In the genomic region with DNA sequence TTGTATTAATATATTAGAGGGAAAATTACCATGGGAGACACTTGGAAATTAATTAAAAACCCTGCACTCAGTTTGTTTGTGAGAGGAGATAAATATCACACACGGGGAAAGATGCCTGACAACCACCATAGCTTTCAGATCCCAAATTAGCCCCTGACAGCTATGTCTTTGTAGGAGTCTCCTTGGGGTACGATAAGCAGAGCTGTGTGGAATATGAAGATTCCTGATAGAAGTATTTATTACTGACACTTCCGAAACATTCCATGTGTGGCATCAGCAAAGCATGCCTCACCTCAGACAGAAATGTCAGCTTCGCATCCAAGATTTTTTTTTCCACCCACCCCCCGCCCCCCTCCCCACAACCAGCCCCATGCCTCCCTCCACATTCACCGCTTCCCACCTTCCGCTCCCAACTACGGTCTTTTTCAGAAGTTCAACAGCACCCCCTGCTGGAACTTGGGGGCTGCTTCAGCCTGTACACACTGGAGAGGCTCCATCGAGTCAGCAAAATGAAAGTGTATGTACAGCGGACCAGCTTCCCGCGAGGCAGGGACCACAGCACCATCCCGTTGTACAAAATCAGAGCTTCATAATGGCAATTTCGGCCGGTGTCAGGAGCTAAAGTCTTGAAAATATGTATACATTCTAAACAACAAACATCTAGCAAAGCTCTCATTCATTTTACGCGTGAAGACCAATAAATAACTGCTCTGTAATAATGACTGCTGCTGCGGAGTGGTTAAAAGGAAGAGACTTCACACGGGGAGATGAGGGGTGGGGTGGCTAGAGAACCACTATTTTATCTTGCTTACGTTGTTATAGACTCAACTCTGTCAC, we compare ENCODE assay signal across 8 mouse cellular contexts.
DNase-seq lines count a peak whose midpoint lies in the region; ATAC-seq and TF ChIP-seq lines count a peak whose summit lies in the region.

No protein-coding gene starts in this region.

- TF ChIP-seq EP300 in heart, adult 2 months (IDR thresholded peaks at IDR 0.05; ENCODE audit: insufficient read depth, low read depth, low read length), result no peak

- H3K9me3 ChIP-seq in limb, embryonic 12.5 days, result no peaks in the 10 kb centered on the region
- H3K9me3 ChIP-seq in midbrain, embryonic 15.5 days, result no peaks in the 10 kb centered on the region

- H3K4me2 ChIP-seq in limb, embryonic 12.5 days, result peak overlapping the region; percentile 44
- peak overlapping the region; percentile 39 for H3K4me2 ChIP-seq in midbrain, embryonic 15.5 days

- intact Hi-C loops in heart, adult 2 months (cut with DNase I), result no loop called here

- no peaks in the 10 kb centered on the region for H3K27me3 ChIP-seq in heart, adult 2 months (ENCODE audit: control insufficient read depth, insufficient read depth, low read length)
- no peaks in the 10 kb centered on the region for H3K27me3 ChIP-seq in limb, embryonic 12.5 days
- no peaks in the 10 kb centered on the region for H3K27me3 ChIP-seq in midbrain, embryonic 15.5 days (replicated peaks)

- 0 out of 2 replicates have a peak overlapping the region, but pooled peaks have one; percentile 15 for H3K4me3 ChIP-seq in heart, adult 2 months
- peak overlapping the region; percentile 23; the same call in 1 of the 2 replicates for H3K4me3 ChIP-seq in limb, embryonic 12.5 days (replicated peaks)
- peak overlapping the region; percentile 24 for H3K4me3 ChIP-seq in midbrain, embryonic 15.5 days

- peak; percentile 41 for DNase-seq in 3134 (ENCODE audit: extremely low read depth, insufficient read length, low spot score)
- peak; percentile 54 for DNase-seq in adrenal gland, adult 8-10 months
- DNase-seq in embryo, embryonic 9.5 days (ENCODE audit: extremely low spot score), result peak; percentile 82
- DNase-seq in heart, adult 2 months, result peak; percentile 23 to 47
- peak; percentile 37 to 63 for DNase-seq in kidney, adult 8-10 months
- peak; percentile 7 to 31 for DNase-seq in spleen, adult 18-20 months

- no peak overlapping the region for H3K27ac ChIP-seq in heart, adult 2 months
- no peak overlapping the region for H3K27ac ChIP-seq in limb, embryonic 12.5 days
- H3K27ac ChIP-seq in midbrain, embryonic 15.5 days, result peak overlapping the region; percentile 31; the same call in 1 of the 2 replicates

- peak; percentile 74 for TF ChIP-seq CTCF in heart, adult 2 months (IDR thresholded peaks at IDR 0.05)

- no peak overlapping the region for H3K9ac ChIP-seq in heart, adult 2 months (ENCODE audit: low read depth, low read length)
- no peak overlapping the region for H3K9ac ChIP-seq in limb, embryonic 12.5 days (replicated peaks)
- no peak overlapping the region for H3K9ac ChIP-seq in midbrain, embryonic 15.5 days

- no peaks in the 10 kb centered on the region for H3K36me3 ChIP-seq in heart, adult 2 months (ENCODE audit: control insufficient read depth, insufficient read depth, low read length)
- H3K36me3 ChIP-seq in limb, embryonic 12.5 days, result no peaks in the 10 kb centered on the region
- no peaks in the 10 kb centered on the region for H3K36me3 ChIP-seq in midbrain, embryonic 15.5 days (replicated peaks)

- no peak for TF ChIP-seq POLR2A in heart, adult 2 months (IDR thresholded peaks at IDR 0.05; ENCODE audit: insufficient read depth, low read depth, low read length)

- peak; percentile 92 for ATAC-seq in limb, embryonic 12.5 days (ENCODE audit: insufficient number of reproducible peaks, insufficient read depth, low FRiP score, low TSS enrichment, low read depth)
- peak; percentile 96 for ATAC-seq in midbrain, embryonic 15.5 days (replicated peaks)

- H3K4me1 ChIP-seq in heart, adult 2 months (ENCODE audit: control insufficient read depth, insufficient read depth, low read length), result no peaks in the 10 kb centered on the region
- no peaks in the 10 kb centered on the region for H3K4me1 ChIP-seq in limb, embryonic 12.5 days (replicated peaks)
- H3K4me1 ChIP-seq in midbrain, embryonic 15.5 days, result peaks cover 18% of the 10 kb centered on the region

- H3K79me2 ChIP-seq in heart, adult 2 months (replicated peaks; ENCODE audit: control insufficient read depth, insufficient read depth, low read length), result no peaks in the 10 kb centered on the region

- WGBS in heart, adult 2 months, result 28% methylated on average over 20 of the region's 20 CpGs
- WGBS in limb, embryonic 12.5 days, result 28% methylated on average over 20 of the region's 20 CpGs
- WGBS in midbrain, embryonic 15.5 days, result 23% methylated on average over 20 of the region's 20 CpGs

Comparison
In these comparisons a context has a peak if more than half of its experiments do, and no peak if none do; other contexts are left out.
1. DNase-seq: peak in every context shown above with its lines; median percentile 82 in embryo, embryonic 9.5 days; 54 in adrenal gland, adult 8-10 months; 50 in kidney, adult 8-10 months; 41 in 3134; 35 in heart, adult 2 months; 19 in spleen, adult 18-20 months.